Mouse (Mus musculus) frontal cortex, postnatal 25 days (tissue): ENCODE data around the gene Slc4a8.

Source experiments
- DNase-seq, 2 experiments: peaks; one replicate each; pipeline ENCODE4 v3.0.0; 2022; ENCODE audit warnings: low spot score in 2 of 2

Slc4a8 gene

GRCm38 (mm10) chr15:100761419-100762185, at the start of gene Slc4a8:
Slc4a8 (plus strand) TSS chr15:100761747.
- DNase-seq: peak; percentile 84 to 87

- no peak for DNase-seq
These were observed 47.1 kb upstream of the Slc4a8 start for GRCm38 (mm10) chr15:100714470-100714869.

GRCm38 (mm10) chr15:100715399-100715993, 46.1 kb upstream of the Slc4a8 start:
- no peak for DNase-seq

- DNase-seq: no peak
These were observed 43.6 kb upstream of the Slc4a8 start for GRCm38 (mm10) chr15:100717933-100718332.

GRCm38 (mm10) chr15:100718572-100718971, 43.0 kb upstream of the Slc4a8 start:
- DNase-seq: no peak

GRCm38 (mm10) chr15:100719217-100719616, 42.3 kb upstream of the Slc4a8 start:
- DNase-seq: no peak

- no peak for DNase-seq
These were observed 41.5 kb upstream of the Slc4a8 start for GRCm38 (mm10) chr15:100720066-100720465.

GRCm38 (mm10) chr15:100721445-100721844, 40.1 kb upstream of the Slc4a8 start:
- no peak for DNase-seq

- DNase-seq: no peak
These were observed 39.5 kb upstream of the Slc4a8 start for GRCm38 (mm10) chr15:100722026-100722425.

- DNase-seq: no peak
These were observed 39.0 kb upstream of the Slc4a8 start for GRCm38 (mm10) chr15:100722564-100722963.

GRCm38 (mm10) chr15:100723505-100723904, 38.0 kb upstream of the Slc4a8 start:
- no peak for DNase-seq

- no peak for DNase-seq
These were observed 34.8 kb upstream of the Slc4a8 start for GRCm38 (mm10) chr15:100726721-100727120.

GRCm38 (mm10) chr15:100727834-100728233, 33.7 kb upstream of the Slc4a8 start:
- no peak for DNase-seq

- no peak for DNase-seq
These were observed 33.0 kb upstream of the Slc4a8 start for GRCm38 (mm10) chr15:100728586-100728985.

- no peak for DNase-seq
These were observed 32.1 kb upstream of the Slc4a8 start, which contains the start of gene Galnt6 for GRCm38 (mm10) chr15:100729281-100729985. Galnt6 (minus strand) TSS chr15:100729376.

GRCm38 (mm10) chr15:100731081-100731480, 30.5 kb upstream of the Slc4a8 start:
- DNase-seq: no peak

GRCm38 (mm10) chr15:100732580-100732979, 29.0 kb upstream of the Slc4a8 start:
- no peak for DNase-seq

- no peak for DNase-seq
These were observed 26.2 kb upstream of the Slc4a8 start for GRCm38 (mm10) chr15:100735095-100735952.

- DNase-seq: no peak
These were observed 25.6 kb upstream of the Slc4a8 start for GRCm38 (mm10) chr15:100735953-100736300.

GRCm38 (mm10) chr15:100737667-100738066, 23.9 kb upstream of the Slc4a8 start:
- DNase-seq: no peak

GRCm38 (mm10) chr15:100738351-100738781, 23.2 kb upstream of the Slc4a8 start:
- no peak for DNase-seq

- no peak for DNase-seq
These were observed 22.1 kb upstream of the Slc4a8 start for GRCm38 (mm10) chr15:100739442-100739841.
